Mouse (Mus musculus): Measurements from ENCODE around the gene Tcf20. TPM values are rescaled to one million over a fixed set of nuclear protein-coding genes. Genes with fewer than 3 reads are reported as not detected.

Tcf20 gene
- polyA plus RNA-seq, 1 experiment from 2014 or later: 9.3 TPM

GRCm38 (mm10) chr15:82989190-82989704 is 1.6 kb upstream of the Tcf20 start:
- H3K4me1 ChIP-seq: peaks cover 60% of the 10 kb centered on the region

GRCm38 (mm10) chr15:82987014-82987731 is 499 bp downstream of the Tcf20 start:
- under 1% methylated on average over 38 of the region's 38 CpGs for WGBS
- no peak for ATAC-seq (replicated peaks; ENCODE audit: low FRiP score)
- H3K27me3 ChIP-seq: peaks cover 65% of the 10 kb centered on the region
- peaks cover 78% of the 10 kb centered on the region for H3K4me1 ChIP-seq
- no peaks in the 10 kb centered on the region for H3K9me3 ChIP-seq (replicated peaks)
- H3K4me3 ChIP-seq (replicated peaks): peak overlapping the region; percentile 51
- no peaks in the 10 kb centered on the region for H3K36me3 ChIP-seq
- H3K4me2 ChIP-seq: peak overlapping the region; percentile 86
- H3K27ac ChIP-seq: no peak overlapping the region
- H3K9ac ChIP-seq: peak overlapping the region; percentile 44

More at GRCm38 (mm10) chr15:82989190-82989704, 1.6 kb upstream of the Tcf20 start:
- H3K36me3 ChIP-seq: no peaks in the 10 kb centered on the region
- 25% methylated on average over 6 of the region's 6 CpGs for WGBS
- no peaks in the 10 kb centered on the region for H3K9me3 ChIP-seq (replicated peaks)
- no peak overlapping the region for H3K4me3 ChIP-seq (replicated peaks)
- H3K27me3 ChIP-seq: peaks cover 76% of the 10 kb centered on the region
- H3K4me2 ChIP-seq: peak overlapping the region; percentile 86
- ATAC-seq (replicated peaks; ENCODE audit: low FRiP score): peak; percentile 37
- H3K9ac ChIP-seq: no peak overlapping the region
- H3K27ac ChIP-seq: peak overlapping the region; percentile 67

GRCm38 (mm10) chr15:82984574-82984973 is 3.1 kb downstream of the Tcf20 start:
- Histone ChIP-seq H3K36me3 (no peaks in the 10 kb centered on the region), H3K9me3 (replicated peaks) (no peaks in the 10 kb centered on the region), H3K27me3 (peaks cover 58% of the 10 kb centered on the region), H3K9ac (no peak overlapping the region), H3K27ac (peak overlapping the region; percentile 33), H3K4me1 (peaks cover 82% of the 10 kb centered on the region), H3K4me3 (replicated peaks) (no peak overlapping the region), H3K4me2 (no peak overlapping the region)
- no peak for ATAC-seq (replicated peaks; ENCODE audit: low FRiP score)
- 52% methylated on average over 7 of the region's 7 CpGs for WGBS

- H3K4me3 ChIP-seq (replicated peaks): no peak overlapping the region
- H3K27ac ChIP-seq: peak overlapping the region; percentile 33
- H3K4me1 ChIP-seq: peaks cover 78% of the 10 kb centered on the region
- no peak overlapping the region for H3K9ac ChIP-seq
- H3K4me2 ChIP-seq: peak overlapping the region; percentile 44; the same call in 1 of the 2 replicates
- 18% methylated on average over 4 of the region's 4 CpGs for WGBS
- no peaks in the 10 kb centered on the region for H3K36me3 ChIP-seq
- ATAC-seq (replicated peaks; ENCODE audit: low FRiP score): no peak
- H3K27me3 ChIP-seq: peaks cover 55% of the 10 kb centered on the region
- H3K9me3 ChIP-seq (replicated peaks): no peaks in the 10 kb centered on the region
Measured at GRCm38 (mm10) chr15:82984097-82984496, 3.6 kb downstream of the Tcf20 start.

- H3K9me3 ChIP-seq (replicated peaks): no peaks in the 10 kb centered on the region
- no peaks in the 10 kb centered on the region for H3K36me3 ChIP-seq
- no peak overlapping the region for H3K4me3 ChIP-seq (replicated peaks)
- 6% methylated on average over 9 of the region's 9 CpGs for WGBS
- H3K27me3 ChIP-seq: peaks cover 51% of the 10 kb centered on the region
- H3K4me1 ChIP-seq: peaks cover 78% of the 10 kb centered on the region
- peak; percentile 69 for ATAC-seq (replicated peaks; ENCODE audit: low FRiP score)
- H3K27ac ChIP-seq: peak overlapping the region; percentile 33
- H3K4me2 ChIP-seq: peak overlapping the region; percentile 44
- no peak overlapping the region for H3K9ac ChIP-seq
Measured at GRCm38 (mm10) chr15:82983416-82984026, 4.2 kb downstream of the Tcf20 start.

GRCm38 (mm10) chr15:82982724-82983415 is 4.8 kb downstream of the Tcf20 start:
- Histone ChIP-seq H3K36me3 (no peaks in the 10 kb centered on the region), H3K27ac (peak overlapping the region; percentile 33), H3K9ac (no peak overlapping the region), H3K9me3 (replicated peaks) (no peaks in the 10 kb centered on the region), H3K4me2 (peak overlapping the region; percentile 44), H3K4me3 (replicated peaks) (no peak overlapping the region), H3K27me3 (peaks cover 48% of the 10 kb centered on the region), H3K4me1 (peaks cover 74% of the 10 kb centered on the region)
- 10% methylated on average over 18 of the region's 18 CpGs for WGBS
- no peak; the same call in 1 of the 2 replicates for ATAC-seq (replicated peaks; ENCODE audit: low FRiP score)

- Histone ChIP-seq H3K4me2 (peak overlapping the region; percentile 44; the same call in 1 of the 2 replicates), H3K4me3 (replicated peaks) (no peak overlapping the region), H3K9ac (no peak overlapping the region), H3K36me3 (no peaks in the 10 kb centered on the region), H3K9me3 (replicated peaks) (no peaks in the 10 kb centered on the region), H3K27ac (peak overlapping the region; percentile 28), H3K4me1 (peaks cover 68% of the 10 kb centered on the region), H3K27me3 (peaks cover 45% of the 10 kb centered on the region)
- 21% methylated on average over 15 of the region's 15 CpGs for WGBS
- ATAC-seq (replicated peaks; ENCODE audit: low FRiP score): no peak
Measured at GRCm38 (mm10) chr15:82981676-82982520, 5.8 kb downstream of the Tcf20 start.

GRCm38 (mm10) chr15:82979531-82979930 is 8.1 kb downstream of the Tcf20 start:
- Histone ChIP-seq H3K9ac (no peak overlapping the region), H3K27me3 (peaks cover 43% of the 10 kb centered on the region), H3K36me3 (no peaks in the 10 kb centered on the region), H3K4me3 (replicated peaks) (no peak overlapping the region), H3K4me2 (no peak overlapping the region), H3K4me1 (peaks cover 53% of the 10 kb centered on the region), H3K9me3 (replicated peaks) (no peaks in the 10 kb centered on the region), H3K27ac (no peak overlapping the region)
- ATAC-seq (replicated peaks; ENCODE audit: low FRiP score): no peak
- WGBS: 76% methylated on average over 1 of the region's 1 CpGs

- Histone ChIP-seq H3K36me3 (no peaks in the 10 kb centered on the region), H3K9ac (no peak overlapping the region)
Measured at GRCm38 (mm10) chr15:82974471-82974870, 13.2 kb downstream of the Tcf20 start.

GRCm38 (mm10) chr15:82969206-82969721 is 18.4 kb downstream of the Tcf20 start:
- WGBS: 16% methylated on average over 6 of the region's 6 CpGs

More at GRCm38 (mm10) chr15:82974471-82974870, 13.2 kb downstream of the Tcf20 start:
- H3K9me3 ChIP-seq (replicated peaks): no peaks in the 10 kb centered on the region
- no peak overlapping the region for H3K27ac ChIP-seq
- H3K4me1 ChIP-seq: peaks cover 19% of the 10 kb centered on the region
- WGBS: 86% methylated on average over 1 of the region's 1 CpGs
- H3K4me2 ChIP-seq: no peak overlapping the region
- H3K27me3 ChIP-seq: peaks cover 27% of the 10 kb centered on the region; the same call in 1 of the 2 replicates
- H3K4me3 ChIP-seq (replicated peaks): no peak overlapping the region
- no peak for ATAC-seq (replicated peaks; ENCODE audit: low FRiP score)

GRCm38 (mm10) chr15:82968449-82968848 is 19.2 kb downstream of the Tcf20 start:
- 2% methylated on average over 22 of the region's 22 CpGs for WGBS
- peaks cover 41% of the 10 kb centered on the region for H3K27me3 ChIP-seq
- H3K9ac ChIP-seq: peak overlapping the region; percentile 33; the same call in 1 of the 2 replicates
- H3K4me1 ChIP-seq: peaks cover 41% of the 10 kb centered on the region
- H3K4me2 ChIP-seq: peak overlapping the region; percentile 58
- H3K36me3 ChIP-seq: no peaks in the 10 kb centered on the region
- ATAC-seq (replicated peaks; ENCODE audit: low FRiP score): peak; percentile 56
- peak overlapping the region; percentile 18 for H3K4me3 ChIP-seq (replicated peaks)
- H3K9me3 ChIP-seq (replicated peaks): no peaks in the 10 kb centered on the region
- peak overlapping the region; percentile 87 for H3K27ac ChIP-seq

More at GRCm38 (mm10) chr15:82969206-82969721, 18.4 kb downstream of the Tcf20 start:
- Histone ChIP-seq H3K9ac (no peak overlapping the region), H3K27me3 (peaks cover 37% of the 10 kb centered on the region), H3K4me2 (peak overlapping the region; percentile 58), H3K27ac (peak overlapping the region; percentile 87), H3K4me3 (replicated peaks) (no peak overlapping the region), H3K4me1 (peaks cover 39% of the 10 kb centered on the region), H3K36me3 (no peaks in the 10 kb centered on the region), H3K9me3 (replicated peaks) (no peaks in the 10 kb centered on the region)
- peak; percentile 65; the same call in 1 of the 2 replicates for ATAC-seq (replicated peaks; ENCODE audit: low FRiP score)

Data from kidney, embryonic 15.5 days (tissue).